Mouse (Mus musculus) ES-Bruce4 (cell line): ENCODE measurements around the gene Dock9. TPM values are rescaled to one million over a fixed set of nuclear protein-coding genes. Genes with fewer than 3 reads are reported as not detected.

Experiments
- H3K27ac ChIP-seq: 2 replicates; pipeline ENCODE4 v1.5.1; 2012; ENCODE audit warnings: low read length, inconsistent platforms; ENCODE audit not compliant: insufficient read depth
- H3K27me3 ChIP-seq: 2 replicates; pipeline ENCODE4 v1.6.1; 2012; ENCODE audit warnings: mild to moderate bottlenecking, low read length, inconsistent platforms; ENCODE audit not compliant: control insufficient read depth, poor library complexity, insufficient read depth, severe bottlenecking
- H3K36me3 ChIP-seq: 2 replicates; pipeline ENCODE4 v1.6.1; 2012; ENCODE audit warnings: inconsistent platforms, mild to moderate bottlenecking, low read length, moderate library complexity; ENCODE audit not compliant: control insufficient read depth, poor library complexity, insufficient read depth, severe bottlenecking
- H3K4me1 ChIP-seq: one replicate; pipeline ENCODE4 v1.8.1; 2011; ENCODE audit warnings: low read length; ENCODE audit not compliant: control insufficient read depth, insufficient read depth
- H3K4me3 ChIP-seq: 2 replicates; pipeline ENCODE4 v1.5.1; 2011; ENCODE audit warnings: low read depth, mild to moderate bottlenecking, low read length
- H3K9ac ChIP-seq: 2 replicates; pipeline ENCODE4 v1.6.1; 2012; ENCODE audit warnings: low read depth, mild to moderate bottlenecking, inconsistent platforms; ENCODE audit not compliant: poor library complexity, severe bottlenecking
- H3K9me3 ChIP-seq: replicated peaks from 2 replicates; pipeline ENCODE4 v1.6.1; 2012; ENCODE audit warnings: mild to moderate bottlenecking, low read length, inconsistent platforms; ENCODE audit not compliant: control insufficient read depth, poor library complexity, insufficient read depth, severe bottlenecking
- CTCF ChIP-seq: IDR thresholded peaks from one replicate; pipeline ENCODE4 v1.8.1; 2011; ENCODE audit warnings: low read depth, low read length
- EP300 ChIP-seq: IDR thresholded peaks from 2 replicates; pipeline ENCODE4 v1.6.1; 2011; ENCODE audit warnings: low read depth, low read length; ENCODE audit not compliant: insufficient read depth
- POLR2A ChIP-seq: IDR thresholded peaks from one replicate; pipeline ENCODE4 v1.8.1; 2011; ENCODE audit warnings: low read length; ENCODE audit not compliant: insufficient read depth
- polyA plus RNA-seq: library from polyadenylated mRNA; stranded (reverse); fragments of >200 nt; gene quantifications from 2 replicates; pipeline ENCODE4 v1.2.4, GENCODE M21; 2011; ENCODE audit warnings: low read depth; ENCODE audit not compliant: missing spikeins, insufficient read depth, insufficient read length

Gene Dock9
- polyA plus RNA-seq, 1 experiment = 21.0 TPM

- Histone ChIP-seq H3K9me3 (no peaks in the 10 kb centered on the region), H3K27ac (no peak overlapping the region), H3K27me3 (no peaks in the 10 kb centered on the region), H3K36me3 (no peaks in the 10 kb centered on the region), H3K4me1 (peaks cover 2% of the 10 kb centered on the region), H3K4me3 (no peak overlapping the region), H3K9ac (no peak overlapping the region)
- TF ChIP-seq CTCF (no peak), EP300 (no peak), POLR2A (no peak)
Measured at GRCm38 (mm10) chr14:121566794-121567201, 230.8 kb downstream of the Dock9 start.

- H3K4me1 ChIP-seq = peaks cover 2% of the 10 kb centered on the region
- H3K27me3 ChIP-seq = no peaks in the 10 kb centered on the region
- H3K9me3 ChIP-seq = no peaks in the 10 kb centered on the region
- H3K9ac ChIP-seq = no peak overlapping the region
- H3K36me3 ChIP-seq = no peaks in the 10 kb centered on the region
- TF ChIP-seq CTCF (no peak), POLR2A (no peak), EP300 (no peak)
- no peak overlapping the region for H3K27ac ChIP-seq
- no peak overlapping the region for H3K4me3 ChIP-seq
Measured at GRCm38 (mm10) chr14:121565930-121566329, 231.7 kb downstream of the Dock9 start.

- no peaks in the 10 kb centered on the region for H3K36me3 ChIP-seq
- no peak overlapping the region for H3K27ac ChIP-seq
- no peak overlapping the region for H3K4me3 ChIP-seq
- H3K9me3 ChIP-seq = no peaks in the 10 kb centered on the region
- no peaks in the 10 kb centered on the region for H3K27me3 ChIP-seq
- peaks cover 2% of the 10 kb centered on the region for H3K4me1 ChIP-seq
- TF ChIP-seq EP300 = no peak
- no peak for TF ChIP-seq CTCF
- TF ChIP-seq POLR2A = no peak
- no peak overlapping the region for H3K9ac ChIP-seq
Measured at GRCm38 (mm10) chr14:121564656-121565055, 233.0 kb downstream of the Dock9 start.

GRCm38 (mm10) chr14:121563954-121564353 lies 233.7 kb downstream of the Dock9 start:
- peaks cover 2% of the 10 kb centered on the region for H3K4me1 ChIP-seq
- no peaks in the 10 kb centered on the region for H3K27me3 ChIP-seq
- H3K4me3 ChIP-seq = no peak overlapping the region
- no peak for TF ChIP-seq EP300
- TF ChIP-seq POLR2A = no peak
- no peak for TF ChIP-seq CTCF
- H3K27ac ChIP-seq = no peak overlapping the region
- no peak overlapping the region for H3K9ac ChIP-seq
- H3K9me3 ChIP-seq = no peaks in the 10 kb centered on the region
- H3K36me3 ChIP-seq = no peaks in the 10 kb centered on the region

- no peak overlapping the region for H3K4me3 ChIP-seq
- no peak for TF ChIP-seq POLR2A
- TF ChIP-seq EP300 = no peak
- no peak for TF ChIP-seq CTCF
- no peaks in the 10 kb centered on the region for H3K36me3 ChIP-seq
- no peak overlapping the region for H3K27ac ChIP-seq
- H3K4me1 ChIP-seq = no peaks in the 10 kb centered on the region
- H3K9ac ChIP-seq = no peak overlapping the region
- no peaks in the 10 kb centered on the region for H3K27me3 ChIP-seq
- no peaks in the 10 kb centered on the region for H3K9me3 ChIP-seq
Measured at GRCm38 (mm10) chr14:121559026-121559425, 238.6 kb downstream of the Dock9 start.

GRCm38 (mm10) chr14:121556401-121557315 lies 241.0 kb downstream of the Dock9 start:
- Histone ChIP-seq H3K9me3 (no peaks in the 10 kb centered on the region), H3K27ac (no peak overlapping the region), H3K36me3 (no peaks in the 10 kb centered on the region), H3K4me1 (no peaks in the 10 kb centered on the region), H3K9ac (no peak overlapping the region), H3K27me3 (no peaks in the 10 kb centered on the region), H3K4me3 (no peak overlapping the region)
- TF ChIP-seq EP300 (no peak), POLR2A (no peak), CTCF (no peak)
